Mouse (Mus musculus): ENCODE measurements at regions not wholly inside any gene's neighbourhood (a gene's known extent, or its start where the extent isn't known, plus 50 kb on each side); places are given as distances from the start of the nearest gene placed in this dataset.

DNA sequence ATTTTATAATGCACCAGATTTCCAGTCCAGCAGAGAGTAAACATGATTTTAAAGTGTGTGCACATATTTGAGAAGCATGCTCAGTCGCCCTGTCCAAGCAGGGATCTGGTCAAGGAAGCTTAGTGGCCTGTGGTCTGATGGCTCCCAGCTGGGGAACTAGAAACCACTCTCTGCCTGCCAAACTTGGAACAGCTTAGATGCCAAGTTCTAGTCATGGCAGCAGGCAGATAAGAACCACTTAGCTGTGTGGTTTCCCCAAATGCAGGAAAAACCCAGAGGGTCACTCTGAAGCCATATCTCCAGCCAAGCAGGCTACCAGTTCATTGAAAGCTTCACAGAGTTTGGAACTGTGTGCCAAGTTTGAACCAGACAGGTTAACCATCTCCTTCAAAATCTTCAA lies 86.1 kb downstream of the Fam114a2 start:
- no peak for DNase-seq

DNA sequence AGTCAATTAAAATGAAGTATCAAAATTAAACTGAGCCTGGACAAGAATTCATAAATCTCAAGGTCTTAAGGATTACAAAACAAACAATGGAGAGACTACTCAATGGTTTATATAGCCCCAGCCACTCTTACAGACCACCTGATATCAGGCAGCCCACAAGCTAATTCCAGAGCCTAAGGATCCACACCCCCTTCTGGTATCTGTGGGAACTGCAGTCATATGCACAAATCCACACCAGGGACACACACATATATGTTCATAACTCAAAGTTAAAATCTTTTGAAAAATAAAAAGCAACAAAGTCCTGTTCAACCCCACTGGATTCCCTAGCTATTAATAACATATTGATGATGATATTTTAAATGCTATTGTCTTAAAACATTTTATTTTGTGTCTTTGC lies 86.5 kb downstream of the Fam114a2 start:
- no peak for DNase-seq

DNA sequence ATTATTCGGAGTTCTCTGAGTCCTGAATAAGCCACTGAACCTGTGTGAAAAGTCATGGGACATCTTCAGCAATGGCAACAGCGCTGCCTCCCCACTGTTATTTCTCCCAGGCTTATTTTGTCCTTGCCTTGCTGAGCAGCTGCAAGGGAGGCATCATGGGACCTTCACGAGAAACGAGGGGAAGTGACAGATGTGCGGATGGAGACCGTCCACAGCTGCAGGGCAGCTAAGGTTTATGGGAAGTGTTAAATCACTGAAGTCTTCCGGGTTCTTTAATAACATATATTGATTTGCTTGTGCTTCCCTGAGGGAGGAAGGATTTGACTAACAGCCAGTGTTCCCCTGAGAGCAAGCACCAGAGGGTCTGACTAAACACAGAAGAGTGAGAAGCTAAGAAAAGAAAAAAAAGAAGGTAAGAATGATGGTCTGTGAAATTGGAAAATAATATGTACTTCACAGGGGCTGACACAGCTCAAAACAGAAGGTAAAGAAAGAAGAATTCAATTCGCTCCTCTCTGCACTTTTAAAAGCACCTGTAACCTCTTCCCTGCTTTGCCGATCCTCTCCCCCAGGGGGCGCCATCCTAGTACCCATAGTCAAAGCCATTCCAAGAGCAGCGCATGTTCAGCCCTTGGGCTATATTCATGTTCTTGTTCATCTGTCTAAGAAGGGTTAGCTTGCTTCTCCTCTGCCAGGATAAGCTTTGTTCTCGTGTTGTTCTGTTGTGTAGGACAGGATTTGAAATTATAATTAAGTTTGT lies 92.2 kb downstream of the Fam114a2 start:
- peak; percentile 47 for DNase-seq

DNA sequence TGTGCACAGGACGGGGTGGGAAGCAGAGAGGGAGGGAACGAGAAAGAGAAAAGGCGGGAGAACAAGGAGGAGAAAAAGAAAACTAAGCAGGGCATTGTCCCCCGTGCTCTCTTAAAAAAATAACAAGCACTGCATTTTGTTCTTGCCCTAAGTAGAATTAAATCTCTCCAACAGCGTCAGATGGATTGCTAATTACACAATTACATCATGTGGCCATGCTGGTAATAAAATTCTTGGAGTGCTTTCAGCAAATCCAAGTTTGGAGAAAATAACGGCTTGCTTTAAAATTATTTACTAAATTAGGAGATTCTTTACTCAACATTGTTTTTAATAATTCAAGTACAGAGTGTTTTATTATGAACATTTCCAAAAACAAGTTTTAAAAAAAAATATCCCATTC lies 99.0 kb downstream of the Fam114a2 start:
- DNase-seq: no peak

DNA sequence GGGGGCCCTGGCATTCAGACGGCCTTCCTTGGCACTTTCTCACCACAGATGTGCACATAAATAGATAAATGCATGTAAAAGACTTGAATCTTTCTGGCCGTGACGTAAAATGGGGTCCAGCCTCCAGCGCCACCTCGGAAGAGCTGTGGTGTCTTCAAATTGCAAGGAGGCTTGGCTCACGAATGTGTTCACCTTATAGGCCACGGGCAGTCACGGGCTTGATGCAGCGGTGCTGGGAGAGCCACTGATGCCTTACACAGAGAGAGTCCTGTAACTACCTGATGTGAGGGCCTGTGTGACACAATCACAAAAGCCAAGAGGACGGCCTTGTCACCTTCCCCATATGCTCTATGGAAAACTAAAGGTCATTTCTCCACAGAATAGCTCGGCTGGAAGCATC lies 102.4 kb downstream of the Fam114a2 start:
- no peak for DNase-seq

DNA sequence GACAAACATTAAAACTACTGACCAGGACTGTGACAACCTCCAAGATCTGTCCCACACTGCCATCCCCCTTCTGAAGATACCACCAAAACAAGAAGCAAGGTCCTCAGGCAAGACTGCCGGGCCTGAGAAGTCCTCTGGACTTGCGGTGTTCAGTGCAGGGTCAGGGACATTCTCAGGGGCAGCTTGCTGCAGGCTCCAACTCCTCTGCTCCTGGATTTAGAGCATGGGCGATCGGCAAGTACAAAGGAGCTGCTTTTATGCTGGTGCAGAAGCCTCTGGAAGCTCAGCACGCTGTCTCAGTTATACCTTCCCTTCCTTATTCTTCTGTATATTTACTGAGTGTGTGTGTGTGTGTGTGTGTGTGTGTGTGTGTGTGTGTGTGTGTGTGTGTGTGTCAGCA lies 103.2 kb downstream of the Fam114a2 start:
- DNase-seq: no peak

DNA sequence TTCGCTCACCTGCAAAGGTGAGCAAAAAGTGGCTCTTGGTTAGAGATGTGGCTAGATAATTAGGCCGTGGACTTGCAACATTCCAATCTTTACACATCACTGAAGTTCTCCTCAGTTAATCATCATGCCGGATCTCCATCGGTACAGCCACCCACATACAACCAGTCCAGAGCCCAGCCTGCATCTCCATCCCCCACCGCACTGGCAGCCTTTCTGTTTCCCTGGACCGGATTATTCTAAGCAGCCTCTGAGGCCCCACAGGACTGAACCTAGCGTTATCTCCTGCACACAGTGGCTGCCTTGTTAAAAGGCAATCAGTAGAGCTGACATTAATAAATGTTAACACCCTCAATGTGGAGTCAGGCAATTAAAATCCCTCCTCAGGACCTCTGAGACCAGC lies 103.7 kb downstream of the Fam114a2 start:
- DNase-seq: no peak

DNA sequence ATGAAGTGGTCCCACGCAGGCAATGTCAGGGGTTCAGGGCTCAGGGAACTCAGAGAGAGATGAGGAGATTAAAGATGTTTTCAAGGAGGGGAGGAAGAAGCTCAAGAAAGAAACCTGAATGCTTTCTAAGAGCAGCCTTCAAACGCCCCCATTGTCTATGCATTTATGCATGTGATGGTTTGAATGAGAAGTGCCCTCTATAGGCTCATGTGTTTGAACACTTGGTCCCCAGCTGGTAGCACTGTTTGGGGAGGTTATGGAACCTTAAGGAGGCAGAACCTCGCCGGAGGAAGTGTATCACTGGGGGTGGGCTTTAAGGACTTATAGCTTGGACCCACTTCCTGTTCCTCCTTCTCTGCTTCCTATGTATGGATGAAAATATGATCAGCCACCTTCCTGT lies 105.1 kb downstream of the Fam114a2 start:
- DNase-seq: no peak

DNA sequence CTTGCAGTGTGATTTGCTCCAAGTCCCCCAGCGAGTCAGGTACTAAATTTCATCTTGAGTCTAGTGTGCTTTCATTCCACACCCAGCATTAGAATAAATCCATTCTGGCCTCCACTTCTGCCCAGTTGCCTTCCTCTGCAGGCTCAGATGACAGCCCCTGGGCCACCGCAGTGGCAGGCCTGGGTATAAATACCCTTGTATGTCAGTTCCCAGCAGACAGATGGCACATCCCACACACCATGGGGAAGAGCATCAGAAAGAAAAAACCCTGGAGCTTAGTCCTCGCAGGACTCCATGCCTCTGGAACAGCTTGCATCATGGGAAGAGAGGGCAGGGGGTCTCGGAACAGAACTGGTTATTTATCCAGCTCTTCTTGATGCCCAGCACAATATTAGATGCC lies 105.7 kb downstream of the Fam114a2 start:
- no peak for DNase-seq

DNA sequence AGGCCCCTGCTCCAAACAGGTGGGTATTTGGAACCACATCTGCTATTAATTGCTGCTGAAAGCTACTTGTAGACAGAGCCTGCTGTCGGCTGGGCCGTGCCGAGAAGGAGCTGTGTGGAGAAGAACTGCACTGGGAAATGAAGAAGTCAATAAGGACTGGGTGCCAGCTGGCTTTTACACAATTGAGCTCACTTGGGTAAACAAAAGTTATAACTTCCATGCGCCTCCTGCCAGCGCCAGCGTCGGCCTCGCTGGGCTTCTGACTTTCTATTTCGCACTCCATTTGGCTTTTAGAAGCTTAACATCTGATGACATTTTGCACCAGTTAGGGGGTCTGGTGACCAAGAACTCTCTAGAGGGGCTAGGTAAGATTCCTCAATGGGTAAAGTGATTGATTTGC lies 114.2 kb downstream of the Fam114a2 start:
- DNase-seq: no peak

DNA sequence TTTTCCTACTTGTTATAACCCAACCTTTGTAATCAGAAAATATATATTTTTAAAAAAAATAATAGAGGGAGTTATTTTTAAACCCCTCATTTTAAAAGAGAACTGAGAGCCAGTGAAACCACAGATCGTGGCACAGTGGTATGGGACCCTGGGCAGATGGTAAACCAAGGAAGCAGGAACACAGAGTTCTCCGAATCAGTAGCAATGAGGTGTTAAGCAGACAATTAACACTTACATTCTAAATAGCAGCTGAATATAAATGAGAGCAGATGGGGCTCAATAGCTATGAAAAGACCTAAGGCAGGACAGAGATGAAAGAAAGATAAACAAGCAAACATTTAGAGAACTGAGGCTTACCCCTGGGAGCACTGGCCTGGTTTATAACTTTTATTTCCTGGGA lies 116.8 kb downstream of the Fam114a2 start:
- DNase-seq: no peak

DNA sequence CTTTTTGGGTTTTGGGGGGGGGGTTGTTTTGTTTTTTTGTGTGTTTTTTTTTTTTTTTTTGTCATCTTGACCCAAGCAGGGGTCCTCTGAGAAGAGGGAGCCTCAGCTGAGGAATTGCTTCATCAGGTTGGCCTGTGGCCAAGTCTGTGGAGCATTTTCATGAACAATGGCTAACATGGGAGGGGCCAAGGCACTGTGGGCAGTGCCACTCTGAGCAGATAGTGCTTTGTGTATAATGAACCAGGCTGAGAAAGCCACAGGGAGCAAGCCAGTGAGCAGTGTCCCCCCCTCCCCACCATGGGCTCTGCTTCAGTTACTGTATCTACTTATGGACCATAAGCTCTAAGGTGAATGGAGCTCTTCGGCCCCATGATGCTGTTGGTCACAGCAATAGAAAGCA lies 119.1 kb downstream of the Fam114a2 start:
- DNase-seq: no peak

DNA sequence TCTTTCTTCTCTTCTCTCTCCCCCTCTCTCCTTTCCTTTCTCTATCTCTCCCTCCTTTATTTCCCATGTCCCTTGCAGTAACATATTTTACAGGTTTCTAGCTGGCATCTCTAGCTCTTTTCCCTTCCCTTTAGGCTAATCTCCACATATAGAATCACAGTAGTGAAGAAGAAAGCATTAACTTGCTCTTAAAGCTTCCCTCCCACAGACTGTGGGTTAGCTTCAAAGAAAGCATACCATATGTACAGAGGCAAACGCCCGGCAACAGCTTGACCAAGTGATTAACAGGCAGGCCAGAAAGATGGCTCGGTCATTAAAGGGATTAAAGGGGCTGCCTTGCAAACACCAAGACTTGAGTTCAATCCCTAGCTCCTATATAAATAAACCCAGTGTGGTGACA lies 122.0 kb downstream of the Fam114a2 start:
- DNase-seq: no peak

DNA sequence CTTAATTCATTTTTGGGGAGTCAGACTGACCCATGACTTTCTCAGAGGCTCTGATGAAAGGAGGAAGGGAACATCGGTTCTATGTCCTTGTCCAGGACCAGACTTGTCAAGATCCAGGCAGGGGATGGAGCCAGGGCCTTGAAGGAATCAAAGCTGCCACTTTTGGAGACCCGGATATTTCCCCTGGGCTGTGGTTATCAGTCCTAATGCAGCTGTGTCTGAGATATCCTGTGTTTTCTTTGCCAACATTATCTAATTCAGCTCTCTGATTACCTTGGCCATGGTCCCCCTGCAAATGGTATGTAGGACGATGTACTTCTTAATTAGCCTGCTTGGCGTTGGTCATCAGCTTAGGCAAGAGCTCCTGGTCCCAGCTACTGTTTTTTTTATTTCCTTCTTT lies 127.6 kb downstream of the Fam114a2 start:
- no peak for DNase-seq
